Mouse (Mus musculus) lung, embryonic 16.5 days (tissue): ENCODE results near the gene Speer4b. TPM values are rescaled to one million over a fixed set of nuclear protein-coding genes. Genes with fewer than 3 reads are reported as not detected.

Experiments used
- ATAC-seq: fragments of 200-750 bp; cut with Nextera tagmentation; 2 replicates; pipeline ENCODE4 v1.8.0; 2017; ENCODE audit warnings: low read depth, mild to moderate bottlenecking, moderate library complexity
- H3K27ac ChIP-seq: fragments of 300-500 bp; sonication (generic); 2 replicates; pipeline ENCODE4 v1.5.1; 2014; ENCODE audit warnings: mild to moderate bottlenecking, control low read depth, low read length
- H3K27me3 ChIP-seq: fragments of 300-500 bp; sonication (generic); 2 replicates; pipeline ENCODE4 v1.6.1; 2014; ENCODE audit warnings: low read depth, low read length, mixed read lengths; ENCODE audit not compliant: control insufficient read depth, insufficient read depth
- H3K36me3 ChIP-seq: fragments of 300-500 bp; sonication (generic); 2 replicates; pipeline ENCODE4 v1.6.1; 2014; ENCODE audit warnings: low read length; ENCODE audit not compliant: control insufficient read depth, insufficient read depth
- H3K4me1 ChIP-seq: fragments of 300-500 bp; sonication (generic); replicated peaks from 2 replicates; pipeline ENCODE4 v1.6.1; 2014; ENCODE audit warnings: low read length, mixed read lengths; ENCODE audit not compliant: control insufficient read depth, insufficient read depth
- H3K4me2 ChIP-seq: fragments of 300-500 bp; sonication (generic); 2 replicates; pipeline ENCODE4 v1.6.1; 2014; ENCODE audit warnings: low read depth, low read length, control low read depth
- H3K4me3 ChIP-seq: fragments of 300-500 bp; sonication (generic); 2 replicates; pipeline ENCODE4 v1.5.1; 2014; ENCODE audit warnings: mild to moderate bottlenecking, low read length, control low read depth
- H3K9ac ChIP-seq: fragments of 300-500 bp; sonication (generic); 2 replicates; pipeline ENCODE4 v1.6.1; 2014; ENCODE audit warnings: low read length, control low read depth
- H3K9me3 ChIP-seq: fragments of 300-500 bp; sonication (generic); 2 replicates; pipeline ENCODE4 v1.6.1; 2016; ENCODE audit warnings: low read length; ENCODE audit not compliant: control insufficient read depth
- WGBS: fragments of 180-500 bp; shearing (Covaris S2); extraction: QIAGEN DNeasy Blood & Tissue Kit; methylation state at CpG from one replicate; pipeline ENCODE4 v1.1.7; 2014; 5-methylcytosine and 5-hydroxymethylcytosine counted together
- polyA plus RNA-seq: library from polyadenylated mRNA; unstranded; fragments of >200 nt; fragmentation: Nextera tagmentation; extraction: Ambion mirVana; gene quantifications from 2 replicates; pipeline ENCODE4 v1.2.1, GENCODE M21; 2015

The Speer4b gene
- polyA plus RNA-seq, 1 experiment from 2014 or later = not detected

- H3K4me2 ChIP-seq = no peak overlapping the region
- no peak overlapping the region for H3K27ac ChIP-seq
- H3K9ac ChIP-seq = no peak overlapping the region
- no peaks in the 10 kb centered on the region for H3K4me1 ChIP-seq
- H3K27me3 ChIP-seq = no peaks in the 10 kb centered on the region
- no peaks in the 10 kb centered on the region for H3K9me3 ChIP-seq
- ATAC-seq = no peak
- WGBS = 85% methylated on average over 1 of the region's 1 CpGs
- H3K36me3 ChIP-seq = no peaks in the 10 kb centered on the region
- no peak overlapping the region for H3K4me3 ChIP-seq
Observed at GRCm38 (mm10) chr5:27456981-27457380, 44.3 kb downstream of the Speer4b start.

- 64% methylated on average over 3 of the region's 3 CpGs for WGBS
Observed at GRCm38 (mm10) chr5:27454386-27454785, 46.9 kb downstream of the Speer4b start.

GRCm38 (mm10) chr5:27453201-27453845 lies 47.9 kb downstream of the Speer4b start:
- no peak for ATAC-seq
- no peak overlapping the region for H3K4me2 ChIP-seq
- H3K9ac ChIP-seq = no peak overlapping the region
- H3K27me3 ChIP-seq = no peaks in the 10 kb centered on the region
- no peaks in the 10 kb centered on the region for H3K9me3 ChIP-seq
- no peak overlapping the region for H3K27ac ChIP-seq
- H3K36me3 ChIP-seq = no peaks in the 10 kb centered on the region
- no peak overlapping the region for H3K4me3 ChIP-seq
- 35% methylated on average over 3 of the region's 3 CpGs for WGBS
- no peaks in the 10 kb centered on the region for H3K4me1 ChIP-seq

More at GRCm38 (mm10) chr5:27454386-27454785, 46.9 kb downstream of the Speer4b start:
- Histone ChIP-seq H3K9ac (no peak overlapping the region), H3K9me3 (no peaks in the 10 kb centered on the region), H3K36me3 (no peaks in the 10 kb centered on the region), H3K4me3 (no peak overlapping the region), H3K4me1 (no peaks in the 10 kb centered on the region), H3K4me2 (no peak overlapping the region), H3K27me3 (no peaks in the 10 kb centered on the region), H3K27ac (no peak overlapping the region)
- no peak for ATAC-seq
